Mouse (Mus musculus) yolk sac, embryonic 10.5 days (tissue): ENCODE results near the gene Gm9040.
"Not testable (repeated sequence)": the region's sequence is repeated elsewhere in the genome, so short reads cannot be mapped to it uniquely, and the experiment has no call there.

Source experiments
- DNase-seq: peaks from one replicate; pipeline ENCODE4 v3.0.0-alpha.2; 2017; ENCODE audit warnings: low spot score

Gene Gm9040

DNA sequence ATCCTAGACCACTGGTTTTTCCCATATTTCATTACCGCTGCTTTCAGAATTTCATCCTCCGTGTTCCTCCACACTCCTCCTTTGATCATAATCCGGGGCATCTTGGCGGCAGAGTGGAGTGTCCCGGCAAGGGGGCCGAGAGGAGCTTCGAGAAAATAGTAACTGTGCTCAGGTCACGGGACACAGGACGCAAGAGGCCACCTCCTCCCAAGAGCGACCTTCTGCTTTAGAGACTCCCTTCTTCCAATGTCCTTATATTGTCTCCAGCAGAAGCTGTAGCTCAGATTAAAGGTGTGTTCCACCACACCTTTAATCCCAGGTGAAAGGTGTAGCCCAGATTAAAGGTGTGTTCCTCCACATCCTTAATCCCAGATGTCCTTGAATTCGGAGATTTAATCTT, at the start of gene Gm9040:
Gene Gm9040, minus strand, starts transcription at position 101 of the 400 bp plus-strand sequence.
- DNase-seq: not testable (repeated sequence)

GRCm38 (mm10) chr10:118370443-118370842, 43.7 kb upstream of the Gm9040 start:
- peak; percentile 70 for DNase-seq

DNA sequence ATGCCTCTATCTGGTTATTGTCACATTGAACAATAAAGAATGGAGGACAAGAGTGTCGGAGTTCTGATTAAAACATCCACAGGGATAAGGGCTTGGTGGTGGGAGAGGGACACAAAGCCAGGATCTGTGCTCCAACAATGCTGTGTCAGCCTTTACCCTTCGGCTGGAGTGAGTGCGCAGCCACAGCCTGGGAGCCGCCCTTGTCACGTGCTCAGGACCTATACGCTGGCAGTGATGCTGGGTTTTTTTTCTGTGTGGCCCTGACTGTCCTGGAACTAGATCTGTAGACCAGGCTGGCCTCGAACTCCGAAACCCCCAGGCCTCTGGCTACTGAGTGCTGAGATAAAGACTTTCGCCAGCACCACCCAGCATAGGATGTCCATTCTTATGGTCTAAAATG, 42.7 kb upstream of the Gm9040 start:
- DNase-seq: no peak

GRCm38 (mm10) chr10:118354005-118354404, 27.2 kb upstream of the Gm9040 start, which contains the start of gene Gm9049:
Gm9049 (minus strand) TSS chr10:118354105.
- DNase-seq: not testable (repeated sequence)

DNA sequence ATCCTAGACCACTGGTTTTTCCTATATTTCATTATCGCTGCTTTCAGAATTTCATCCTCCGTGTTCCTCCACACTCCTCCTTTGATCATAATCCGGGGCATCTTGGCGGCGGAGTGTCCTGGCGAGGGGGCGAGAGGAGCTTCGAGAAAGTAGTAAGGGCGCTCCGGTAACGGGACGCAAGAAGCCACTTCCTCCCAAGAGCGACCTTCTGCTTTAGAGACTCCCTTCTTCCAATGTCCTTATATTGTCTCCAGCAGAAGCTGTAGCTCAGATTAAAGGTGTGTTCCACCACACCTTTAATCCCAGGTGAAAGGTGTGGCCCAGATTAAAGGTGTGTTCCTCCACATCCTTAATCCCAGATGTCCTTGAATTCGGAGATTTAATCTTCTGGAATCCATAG, 21.8 kb upstream of the Gm9040 start, which contains the start of gene Gm9048:
Gene Gm9048, minus strand, starts transcription at position 101 of the 400 bp plus-strand sequence.
- DNase-seq: not testable (repeated sequence)

DNA sequence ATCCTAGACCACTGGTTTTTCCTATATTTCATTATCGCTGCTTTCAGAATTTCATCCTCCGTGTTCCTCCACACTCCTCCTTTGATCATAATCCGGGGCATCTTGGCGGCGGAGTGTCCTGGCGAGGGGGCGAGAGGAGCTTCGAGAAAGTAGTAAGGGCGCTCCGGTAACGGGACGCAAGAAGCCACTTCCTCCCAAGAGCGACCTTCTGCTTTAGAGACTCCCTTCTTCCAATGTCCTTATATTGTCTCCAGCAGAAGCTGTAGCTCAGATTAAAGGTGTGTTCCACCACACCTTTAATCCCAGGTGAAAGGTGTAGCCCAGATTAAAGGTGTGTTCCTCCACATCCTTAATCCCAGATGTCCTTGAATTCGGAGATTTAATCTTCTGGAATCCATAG, 16.4 kb upstream of the Gm9040 start, which contains the start of gene Gm9046:
Gene Gm9046, minus strand, starts transcription at position 101 of the 400 bp plus-strand sequence.
- not testable (repeated sequence) for DNase-seq

GRCm38 (mm10) chr10:118337731-118338130, 11.0 kb upstream of the Gm9040 start, which contains the start of gene Gm9045:
Gm9045 (minus strand) TSS chr10:118337831.
- not testable (repeated sequence) for DNase-seq

- not testable (repeated sequence) for DNase-seq
These were observed 5.5 kb upstream of the Gm9040 start, which contains the start of gene Gm9044 for GRCm38 (mm10) chr10:118332308-118332707. Gm9044 (minus strand) TSS chr10:118332408.

DNA sequence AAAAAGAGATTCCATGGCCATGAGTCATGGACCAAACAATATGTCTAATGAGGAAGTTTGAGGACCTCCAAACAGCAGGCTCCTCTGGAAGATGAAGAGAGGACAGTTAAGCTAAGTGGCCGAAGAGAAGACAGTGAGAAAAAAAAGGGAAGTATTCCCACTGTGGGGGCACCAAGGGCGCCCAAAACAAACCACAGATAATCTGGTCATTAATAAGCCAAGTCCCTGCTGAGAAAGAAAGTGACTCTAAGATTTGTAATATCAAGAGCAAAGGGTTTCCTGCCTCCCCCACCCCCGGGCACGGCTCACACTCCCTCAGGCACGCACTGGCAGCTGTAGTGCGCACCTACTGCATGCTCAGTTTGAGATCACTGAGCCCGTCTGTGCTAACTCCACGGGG, 7.7 kb downstream of the Gm9040 start:
- DNase-seq: no peak

- DNase-seq: not testable (repeated sequence)
These were observed 24.6 kb downstream of the Gm9040 start for GRCm38 (mm10) chr10:118302133-118302532.

- DNase-seq: no peak
These were observed 31.8 kb downstream of the Gm9040 start, which contains the start of gene Iltifb for GRCm38 (mm10) chr10:118294938-118295337. Iltifb (minus strand) TSS chr10:118295038.

- DNase-seq: not testable (repeated sequence)
These were observed 43.8 kb downstream of the Gm9040 start for GRCm38 (mm10) chr10:118283016-118283415.

- not testable (repeated sequence) for DNase-seq
These were observed 44.2 kb downstream of the Gm9040 start for GRCm38 (mm10) chr10:118282565-118282964.

- DNase-seq: not testable (repeated sequence)
These were observed 48.7 kb downstream of the Gm9040 start for GRCm38 (mm10) chr10:118278069-118278468.
